Mouse (Mus musculus) T-helper 2 cell (primary cell): ENCODE data around the gene Mast4.

Source experiments
- in situ Hi-C: fragments of 300-600 bp; cut with MboI, MseI; formaldehyde crosslinking; loops from one replicate; pipeline ENCODE4 v1.15.1; 2025; ENCODE audit warnings: high pct_unique_total_duplicates

Gene Mast4

DNA sequence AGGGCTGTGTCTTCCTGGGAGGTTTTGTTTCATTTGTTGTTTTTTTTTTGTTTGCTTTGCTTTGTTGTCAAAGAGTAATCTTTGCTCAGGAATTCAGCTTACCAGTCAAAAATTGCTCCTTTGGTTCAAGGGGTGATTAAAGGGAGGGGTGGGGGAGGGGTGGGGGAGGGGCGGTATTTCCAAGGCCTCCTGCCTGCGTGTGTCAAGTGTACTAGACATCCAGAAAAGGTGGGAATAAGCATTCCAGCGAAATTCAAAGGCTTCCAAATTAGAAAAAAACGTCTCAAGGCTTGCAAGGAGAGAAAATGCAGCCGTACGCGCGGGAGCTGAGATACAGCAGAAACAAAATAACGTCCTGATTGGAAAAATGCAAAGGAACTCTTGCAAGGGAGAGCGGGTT, 636.0 kb downstream of the Mast4 start:
- in situ Hi-C loops, result no loop called here

DNA sequence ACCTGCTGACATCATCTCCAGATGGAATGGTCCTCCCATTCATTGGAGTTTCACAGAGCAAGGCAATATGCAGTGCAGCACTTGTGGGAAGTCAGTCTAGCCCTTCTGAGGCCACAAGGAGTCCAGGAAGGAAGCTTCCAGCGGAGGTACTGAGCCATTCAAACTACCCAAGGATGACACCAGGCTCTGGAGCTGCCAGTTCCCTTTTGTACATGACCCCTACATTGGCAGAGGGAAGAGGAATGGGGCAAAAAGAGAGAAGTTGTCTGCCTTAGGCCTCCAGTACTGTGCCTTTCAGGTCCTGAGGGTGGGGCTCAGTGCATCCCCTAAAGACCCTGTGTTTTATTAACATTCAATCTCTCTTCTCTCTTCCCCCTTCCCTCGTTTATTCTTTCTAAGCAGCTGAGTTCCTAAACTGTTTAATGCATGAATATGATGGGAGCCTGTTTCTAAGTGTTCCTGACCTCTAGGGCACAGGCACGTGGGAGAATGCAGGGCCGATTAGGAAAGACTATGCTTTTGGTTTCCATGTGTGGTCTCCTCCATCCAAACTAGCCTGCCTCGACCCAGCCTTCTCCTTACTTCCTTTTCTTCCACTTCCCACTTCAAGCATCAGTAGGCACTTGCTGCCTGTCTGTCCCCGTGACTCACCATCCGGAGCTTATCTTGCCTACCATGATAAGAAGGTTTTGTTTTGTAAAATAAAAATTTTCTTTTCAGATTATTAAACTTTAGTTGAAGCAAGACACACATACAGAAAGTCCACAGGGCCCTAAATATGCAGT, 639.0 kb downstream of the Mast4 start:
- in situ Hi-C loops, result no loop called here

DNA sequence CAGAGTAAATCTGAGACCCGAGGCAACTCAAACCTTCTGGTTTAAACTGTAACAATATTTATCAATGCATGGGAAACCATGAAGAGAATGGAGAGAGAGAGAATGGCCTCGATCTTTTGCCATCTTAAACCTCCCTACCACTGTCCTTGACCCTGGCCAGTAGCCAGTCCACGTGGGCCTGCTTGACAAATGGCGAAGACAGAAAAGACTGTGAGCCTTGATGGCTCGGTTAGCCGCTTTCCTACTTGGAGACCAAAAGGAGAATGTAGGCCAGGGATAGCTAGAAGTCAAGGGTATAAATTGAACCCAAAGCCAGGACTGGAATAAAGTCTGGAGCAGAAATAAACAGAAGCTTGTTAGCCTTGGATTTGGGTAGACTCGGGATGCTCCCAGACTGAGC, 640.1 kb downstream of the Mast4 start:
- in situ Hi-C loops, result no loop called here

DNA sequence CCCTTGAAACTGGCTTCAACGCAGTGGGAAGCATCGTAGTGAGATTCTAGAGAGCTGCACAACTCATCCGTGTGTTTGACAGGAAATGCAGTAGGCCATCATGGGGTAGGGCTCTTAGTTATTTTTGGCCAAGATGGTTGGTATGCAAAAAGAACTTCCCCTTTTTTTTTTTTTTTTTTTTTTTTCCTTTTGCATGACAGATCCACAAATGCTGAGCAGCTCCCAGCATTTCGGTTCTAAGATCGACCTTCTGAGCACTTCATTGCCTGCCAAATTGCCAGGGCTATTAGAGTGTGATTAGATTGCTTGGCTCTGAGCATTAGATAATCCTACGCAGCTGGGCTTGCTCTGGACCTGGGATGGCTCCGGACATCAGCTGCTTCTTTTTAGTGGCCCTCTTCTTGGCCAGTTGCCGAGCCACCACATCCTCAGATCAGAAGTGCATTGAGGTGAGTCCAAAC, 640.9 kb downstream of the Mast4 start, which contains the start of gene Cd180:
Cd180 (plus strand) TSS at position 218 of the 461 bp plus-strand sequence.
- in situ Hi-C loops, result no loop called here

DNA sequence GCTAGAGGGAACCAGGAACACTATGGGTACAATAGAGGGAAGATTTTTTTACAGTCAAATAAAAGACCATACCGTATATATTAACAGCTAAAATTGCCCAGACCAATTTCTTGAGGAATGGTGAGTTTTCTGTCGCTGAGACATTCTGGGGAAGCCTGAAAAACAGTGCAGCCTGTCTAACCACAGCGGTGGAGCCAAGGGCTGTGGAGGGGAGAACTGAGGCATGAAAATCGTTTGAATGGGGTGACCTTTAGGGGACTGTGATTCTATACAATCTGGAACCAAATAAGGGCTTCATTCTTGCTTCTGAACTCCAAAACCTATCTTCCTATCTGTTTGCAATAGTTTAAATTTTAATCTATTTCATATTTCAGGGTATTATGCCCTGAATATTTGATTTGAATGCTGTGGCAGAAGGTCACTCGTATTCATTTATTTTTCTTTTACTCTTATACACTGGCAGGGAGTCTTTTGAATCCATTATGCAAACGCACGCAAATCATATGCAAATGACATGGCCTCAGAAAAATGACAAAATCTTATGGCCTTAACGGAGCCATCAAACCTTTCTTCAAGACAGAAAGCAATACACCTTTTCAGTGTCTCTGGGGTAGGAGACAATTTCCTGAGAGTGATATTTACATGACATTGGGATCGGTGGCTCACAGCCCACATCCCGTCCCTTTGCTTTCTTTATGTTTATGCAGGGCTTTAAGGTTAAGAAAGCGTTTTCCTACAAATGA, 642.7 kb downstream of the Mast4 start:
- in situ Hi-C loops, result no loop called here

DNA sequence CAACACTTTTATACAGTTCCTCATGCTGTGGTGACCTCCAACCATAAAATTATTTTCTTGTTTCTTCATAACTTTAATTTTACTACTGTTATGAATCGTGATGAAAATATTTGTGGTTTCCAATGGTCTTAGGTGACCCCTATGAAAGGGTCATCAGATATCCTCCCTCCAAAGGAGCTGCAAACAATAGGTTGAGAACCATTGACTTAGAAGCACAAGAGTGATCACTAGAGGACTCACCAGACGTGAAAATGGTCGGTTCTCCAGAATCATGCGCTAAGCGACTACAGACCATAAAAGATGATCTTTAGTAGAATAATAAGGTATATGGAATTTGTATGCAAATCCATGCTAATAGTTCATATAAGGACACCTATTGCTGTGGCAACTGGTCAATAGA, 644.1 kb downstream of the Mast4 start:
- in situ Hi-C loops, result no loop called here

DNA sequence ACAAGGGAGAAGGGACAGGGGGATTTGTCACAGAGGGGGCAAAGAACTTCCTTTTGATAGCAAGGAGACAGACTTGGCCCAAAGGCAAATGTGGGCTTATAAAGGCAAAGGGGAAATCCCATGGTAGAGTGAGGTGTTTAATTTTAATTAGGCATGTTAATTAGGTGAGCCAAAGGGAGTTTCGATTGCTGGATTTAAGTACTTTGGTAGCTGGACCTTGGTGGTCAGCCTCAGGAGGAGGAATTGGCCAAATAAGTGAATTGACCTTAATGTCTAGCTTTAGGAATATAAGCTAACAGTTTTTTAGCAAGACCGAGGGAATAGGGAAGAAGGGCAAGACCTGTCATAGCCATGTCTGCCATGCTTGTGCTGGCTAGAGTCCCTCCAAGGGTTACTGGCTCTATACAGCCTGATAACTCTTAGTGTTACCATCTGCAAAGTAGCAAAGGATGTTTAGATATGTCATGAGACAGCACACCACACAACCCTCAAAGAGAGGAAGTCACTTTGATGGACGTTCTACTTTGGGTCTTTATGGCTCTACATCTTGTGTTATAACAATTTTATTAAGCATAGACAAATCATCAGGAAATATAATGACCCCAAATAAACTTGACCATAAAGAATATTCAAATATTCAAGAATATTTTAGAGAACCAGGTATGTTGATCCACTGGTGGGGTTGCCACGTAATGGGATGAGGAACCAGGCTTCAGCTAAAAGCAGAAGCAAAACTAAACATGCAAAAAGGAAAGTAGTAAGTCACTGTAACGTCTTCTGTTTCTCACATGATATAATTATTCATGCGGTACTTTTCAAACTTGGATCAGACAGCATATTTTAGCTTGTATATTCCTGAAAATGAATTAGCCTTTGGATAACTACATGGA, 644.9 kb downstream of the Mast4 start:
- in situ Hi-C loops, result no loop called here

DNA sequence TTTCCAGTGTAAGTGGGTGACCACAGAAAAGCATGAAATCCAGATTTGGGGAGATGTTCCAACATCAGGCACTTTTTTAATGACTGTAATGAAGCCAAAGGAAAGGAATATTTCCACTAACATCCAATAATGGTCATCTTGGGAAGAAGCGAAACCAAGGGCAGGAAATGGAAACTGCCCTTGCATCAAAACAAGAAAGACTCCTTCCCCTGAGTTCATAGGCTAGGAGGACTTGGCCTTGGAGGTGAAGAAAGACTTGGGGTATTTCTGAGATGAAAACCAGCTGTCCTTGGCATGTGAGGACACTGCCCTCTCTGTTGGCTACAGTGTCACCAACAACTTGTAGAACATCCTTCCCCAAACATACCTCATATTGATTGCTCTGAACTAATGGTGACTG, 646.2 kb downstream of the Mast4 start:
- in situ Hi-C loops, result no loop called here

DNA sequence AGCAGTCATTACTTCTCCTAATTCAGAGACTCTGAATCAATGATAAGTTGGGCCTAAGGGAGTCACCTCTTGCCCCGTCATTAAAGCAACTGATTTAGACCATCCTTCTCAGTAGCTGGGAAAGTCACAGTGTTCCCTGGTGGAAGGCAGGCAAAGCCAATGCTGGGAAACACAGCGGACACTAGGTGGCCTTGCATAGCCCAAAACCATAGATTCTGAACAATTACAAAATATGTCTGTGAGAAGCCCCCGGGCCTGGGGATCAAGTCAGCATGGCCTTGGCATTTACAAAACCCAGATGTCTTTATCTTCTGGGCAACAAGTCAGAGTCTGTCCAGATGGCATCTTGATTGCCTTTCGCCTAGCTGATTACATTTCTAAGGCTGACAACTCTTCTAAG, 649.4 kb downstream of the Mast4 start:
- in situ Hi-C loops, result no loop called here
